Mouse (Mus musculus): Measurements from ENCODE around the gene Hp. TPM values are rescaled to one million over a fixed set of nuclear protein-coding genes. Genes with fewer than 3 reads are reported as not detected.

Hp gene
- polyA plus RNA-seq (2017; shearing (Covaris generic)) = under 1 TPM; 0.13 to 0.80 TPM

GRCm38 (mm10) chr8:109578900-109579301 lies at the start of gene Hp:
Hp (minus strand) TSS chr8:109579172.

GRCm38 (mm10) chr8:109614243-109615210 lies 35.6 kb upstream of the Hp start, which contains the start of gene Pkd1l3:
Pkd1l3 (plus strand) TSS chr8:109614517.

GRCm38 (mm10) chr8:109608271-109609152 lies 29.5 kb upstream of the Hp start, which contains the start of gene Dhodh:
Dhodh (minus strand) TSS chr8:109608673.

GRCm38 (mm10) chr8:109565498-109566333 lies 13.3 kb downstream of the Hp start, which contains the start of the genes Dhx38 and Txnl4b:
Dhx38 (minus strand) TSS chr8:109565861.
Txnl4b (plus strand) TSS chr8:109565892.

Other genes with a start within 250 kb of the Hp start
- under 1 TPM; 0.13 to 0.56 TPM for gene Pmfbp1, start 85.1 kb downstream of the Hp start, polyA plus RNA-seq (2017; shearing (Covaris generic))
- gene Dhx38, start 13.3 kb downstream of the Hp start, polyA plus RNA-seq (2017; shearing (Covaris generic)) = 10 to 100 TPM; 21.3 to 27.7 TPM
- gene Txnl4b, start 13.3 kb downstream of the Hp start, polyA plus RNA-seq (2017; shearing (Covaris generic)) = 1 to 10 TPM; 6.0 to 7.4 TPM
- 10 to 100 TPM; 31.8 to 45.1 TPM for gene Dhodh, start 29.5 kb upstream of the Hp start, polyA plus RNA-seq (2017; shearing (Covaris generic))
- gene Pkd1l3, start 35.3 kb upstream of the Hp start, polyA plus RNA-seq (2017; shearing (Covaris generic)) = 1 to 10 TPM; 1.0 to 3.0 TPM
- 100 to 1,000 TPM; 137 to 180 TPM for gene Ist1, start 114.1 kb upstream of the Hp start, polyA plus RNA-seq (2017; shearing (Covaris generic))
- 10 to 100 TPM in 1 of 2 experiments, 1 to 10 TPM in 1; 8.4 to 16.7 TPM for gene Zfp821, start 126.4 kb upstream of the Hp start, polyA plus RNA-seq (2017; shearing (Covaris generic))
- gene Atxn1l, start 158.6 kb upstream of the Hp start, polyA plus RNA-seq (2017; shearing (Covaris generic)) = 1 to 10 TPM; 2.8 to 2.9 TPM
- 10 to 100 TPM; 45.0 to 46.3 TPM for gene Ap1g1, start 199.4 kb upstream of the Hp start, polyA plus RNA-seq (2017; shearing (Covaris generic))